In genomic region chr11:117890519-117891282, GRCm38 (mm10) we compare ENCODE assay signal across 9 mouse cellular contexts. TPM values are rescaled to one million over a fixed set of nuclear protein-coding genes. Genes with fewer than 3 reads are reported as not detected.
DNase-seq lines count a peak whose midpoint lies in the region; ATAC-seq and TF ChIP-seq lines count a peak whose summit lies in the region.
"Had no signal": no experiment of that assay in that cellular context is flagged by ENCODE, and none has a peak within 500 bp of the region (broad histone marks: within the 10 kb centered on the region; RNA-seq: fewer than 3 reads in every experiment).

No protein-coding gene starts in this region.

- no peaks in the 10 kb centered on the region for H3K36me3 ChIP-seq in heart, adult 2 months (ENCODE audit: control insufficient read depth, insufficient read depth, low read length)
- no peaks in the 10 kb centered on the region for H3K36me3 ChIP-seq in hindbrain, embryonic 11.5 days (ENCODE audit: control insufficient read depth, insufficient read depth, low read length)
- H3K36me3 ChIP-seq in liver, embryonic 11.5 days (ENCODE audit: control insufficient read depth, insufficient read depth, low read length): no peaks in the 10 kb centered on the region

- TF ChIP-seq EP300 in heart, adult 2 months (IDR thresholded peaks at IDR 0.05; ENCODE audit: insufficient read depth, low read depth, low read length): no peak

- H3K27me3 ChIP-seq in heart, adult 2 months (ENCODE audit: control insufficient read depth, insufficient read depth, low read length): peaks cover 1% of the 10 kb centered on the region; the same call in 1 of the 2 replicates
- peaks cover 17% of the 10 kb centered on the region for H3K27me3 ChIP-seq in hindbrain, embryonic 11.5 days (ENCODE audit: control insufficient read depth, insufficient read depth, low read length)
- H3K27me3 ChIP-seq in liver, embryonic 11.5 days (replicated peaks; ENCODE audit: control insufficient read depth, insufficient read depth, low read length): peaks cover 28% of the 10 kb centered on the region

- no peak overlapping the region for H3K9ac ChIP-seq in heart, adult 2 months (ENCODE audit: low read depth, low read length)
- H3K9ac ChIP-seq in hindbrain, embryonic 11.5 days (ENCODE audit: low read depth, low read length): peak overlapping the region; percentile 42; the same call in 1 of the 2 replicates
- no peak overlapping the region for H3K9ac ChIP-seq in liver, embryonic 11.5 days (ENCODE audit: low read depth, low read length)

- 0 out of 2 replicates have a peak overlapping the region, but pooled peaks have one; percentile 5 for H3K4me2 ChIP-seq in hindbrain, embryonic 11.5 days (replicated peaks; ENCODE audit: low read depth, low read length)
- H3K4me2 ChIP-seq in liver, embryonic 11.5 days: peak overlapping the region; percentile 56

- H3K79me2 ChIP-seq in heart, adult 2 months (replicated peaks; ENCODE audit: control insufficient read depth, insufficient read depth, low read length): no peaks in the 10 kb centered on the region

- ATAC-seq in hindbrain, embryonic 11.5 days (ENCODE audit: low FRiP score): peak; percentile 20; the same call in 1 of the 2 replicates
- ATAC-seq in liver, embryonic 11.5 days (replicated peaks; ENCODE audit: low FRiP score): no peak; the same call in 1 of the 2 replicates
- ATAC-seq in CD4-positive, CD25-positive, alpha-beta regulatory T cell, adult 4 months: no peak
- ATAC-seq in inflammation-experienced regulatory T-cells, adult 6 months: no peak

- WGBS in heart, adult 2 months: 41% methylated on average over 13 of the region's 13 CpGs
- 16% methylated on average over 13 of the region's 13 CpGs for WGBS in hindbrain, embryonic 11.5 days
- WGBS in liver, embryonic 11.5 days: 37% methylated on average over 13 of the region's 13 CpGs

- TF ChIP-seq CTCF in heart, adult 2 months (IDR thresholded peaks at IDR 0.05): peak; percentile 49

- no peak for TF ChIP-seq POLR2A in heart, adult 2 months (IDR thresholded peaks at IDR 0.05; ENCODE audit: insufficient read depth, low read depth, low read length)

- H3K4me1 ChIP-seq in heart, adult 2 months (ENCODE audit: control insufficient read depth, insufficient read depth, low read length): no peaks in the 10 kb centered on the region; the same call in 1 of the 2 replicates
- peaks cover 28% of the 10 kb centered on the region for H3K4me1 ChIP-seq in hindbrain, embryonic 11.5 days (replicated peaks; ENCODE audit: control insufficient read depth, insufficient read depth, low read length)
- peaks cover 22% of the 10 kb centered on the region for H3K4me1 ChIP-seq in liver, embryonic 11.5 days (replicated peaks; ENCODE audit: control insufficient read depth, insufficient read depth, low read length)

- intact Hi-C loops in heart, adult 2 months (cut with DNase I): no loop called here
- intact Hi-C loops in heart, postnatal 25 days (cut with DNase I): no loop called here

- no peaks in the 10 kb centered on the region for H3K9me3 ChIP-seq in hindbrain, embryonic 11.5 days (ENCODE audit: control insufficient read depth, low read length)
- no peaks in the 10 kb centered on the region for H3K9me3 ChIP-seq in liver, embryonic 11.5 days (ENCODE audit: control insufficient read depth, low read length)

- H3K27ac ChIP-seq in heart, adult 2 months: no peak overlapping the region
- 0 out of 2 replicates have a peak overlapping the region, but pooled peaks have one; percentile 68 for H3K27ac ChIP-seq in hindbrain, embryonic 11.5 days (ENCODE audit: low read depth, low read length)
- H3K27ac ChIP-seq in liver, embryonic 11.5 days (ENCODE audit: low read depth, low read length): no peak overlapping the region; the same call in 1 of the 2 replicates

- peak in 1 of 2 experiments; percentile 40 for DNase-seq in heart, adult 2 months
- DNase-seq in heart, postnatal 25 days (ENCODE audit: low spot score): no peak
- DNase-seq in adipocyte (ENCODE audit: low spot score): peak; percentile 90
- peak; percentile 29 for DNase-seq in hindbrain, embryonic 11.5 days (ENCODE audit: low spot score)
- no peak for DNase-seq in liver, embryonic 11.5 days (ENCODE audit: low spot score)
- DNase-seq in testis, postnatal 14 days (ENCODE audit: low spot score): no peak

- H3K4me3 ChIP-seq in heart, adult 2 months: no peak overlapping the region
- H3K4me3 ChIP-seq in hindbrain, embryonic 11.5 days (ENCODE audit: low read depth, low read length): no peak overlapping the region
- no peak overlapping the region for H3K4me3 ChIP-seq in liver, embryonic 11.5 days (ENCODE audit: low read depth, low read length)

RNA-seq across cellular contexts. Expression of gene Tha1, which starts 17.4 kb away (rescaled TPM):
- total RNA-seq in heart, adult 2 months (2021): 1 to 10 TPM; 9.2 to 9.3 TPM
- polyA plus RNA-seq in heart, adult 2 months (2012; rRNA removed): 11.2 and 14.6 TPM in 2 replicates
- total RNA-seq in heart, postnatal 25 days (2021): 1 to 10 TPM; 6.7 to 7.3 TPM
- 1.4 and 1.7 TPM in 2 replicates for polyA plus RNA-seq in hindbrain, embryonic 11.5 days (2014; fragmentation: Nextera tagmentation; extraction: Ambion mirVana)
- polyA plus RNA-seq in liver, embryonic 11.5 days (2014; fragmentation: Nextera tagmentation; extraction: Ambion mirVana): 1.5 and 1.7 TPM in 2 replicates
- polyA plus RNA-seq in CD4-positive, CD25-positive, alpha-beta regulatory T cell, adult 4 months (2017; shearing (Covaris generic)): 1 to 10 TPM; 8.5 to 10.0 TPM
- 10 to 100 TPM in 1 of 3 experiments, 1 to 10 TPM in 2; 8.5 to 12.7 (median 9.3) TPM for polyA plus RNA-seq in inflammation-experienced regulatory T-cells, adult 6 months (2017; shearing (Covaris generic))

RNA-seq across cellular contexts. Expression of gene Tmem235, which starts 30.1 kb away (rescaled TPM):
- total RNA-seq in heart, adult 2 months (2021): not detected
- not detected in 2 replicates for polyA plus RNA-seq in heart, adult 2 months (2012; rRNA removed)
- total RNA-seq in heart, postnatal 25 days (2021): not detected
- polyA plus RNA-seq in hindbrain, embryonic 11.5 days (2014; fragmentation: Nextera tagmentation; extraction: Ambion mirVana): not detected in 2 replicates
- polyA plus RNA-seq in liver, embryonic 11.5 days (2014; fragmentation: Nextera tagmentation; extraction: Ambion mirVana): not detected in 2 replicates
- not detected for polyA plus RNA-seq in CD4-positive, CD25-positive, alpha-beta regulatory T cell, adult 4 months (2017; shearing (Covaris generic))
- not detected for polyA plus RNA-seq in inflammation-experienced regulatory T-cells, adult 6 months (2017; shearing (Covaris generic))
- total RNA-seq: gastrocnemius, postnatal 4 days had no signal

RNA-seq across cellular contexts. Expression of gene Birc5, which starts 41.6 kb away (rescaled TPM):
- under 1 TPM; 0.18 to 0.80 TPM for total RNA-seq in heart, adult 2 months (2021)
- polyA plus RNA-seq in heart, adult 2 months (2012; rRNA removed): 0.35 and 0.79 TPM in 2 replicates
- total RNA-seq in heart, postnatal 25 days (2021): 1 to 10 TPM in 1 of 2 experiments, under 1 TPM in 1; 0.73 to 1.3 TPM
- 296 and 301 TPM in 2 replicates for polyA plus RNA-seq in hindbrain, embryonic 11.5 days (2014; fragmentation: Nextera tagmentation; extraction: Ambion mirVana)
- 430 and 440 TPM in 2 replicates for polyA plus RNA-seq in liver, embryonic 11.5 days (2014; fragmentation: Nextera tagmentation; extraction: Ambion mirVana)
- 10 to 100 TPM; 16.9 to 31.5 TPM for polyA plus RNA-seq in CD4-positive, CD25-positive, alpha-beta regulatory T cell, adult 4 months (2017; shearing (Covaris generic))
- 100 to 1,000 TPM in 1 of 3 experiments, 10 to 100 TPM in 2; 16.8 to 256 (median 23.6) TPM for polyA plus RNA-seq in inflammation-experienced regulatory T-cells, adult 6 months (2017; shearing (Covaris generic))

Comparison
In these comparisons a context has a peak if more than half of its experiments do, and no peak if none do; other contexts are left out.
1. DNase-seq: peak in adipocyte (single experiment) and hindbrain, embryonic 11.5 days (single experiment); none in heart, postnatal 25 days (single experiment), liver, embryonic 11.5 days (single experiment) and testis, postnatal 14 days (single experiment).